Mouse (Mus musculus) E14TG2a.4 (cell line): ENCODE data around the gene Prss12.
A peak's percentile ranks its signal among the peaks of the same experiment; 100 is the strongest.

Source experiments
- H3K27me3 ChIP-seq: 2 replicates; pipeline ENCODE4 v1.6.1; 2014; ENCODE audit warnings: low read length, control low read depth; ENCODE audit not compliant: insufficient read depth
- H3K36me3 ChIP-seq: 2 replicates; pipeline ENCODE4 v1.6.1; 2014; ENCODE audit warnings: low read length, control low read depth; ENCODE audit not compliant: insufficient read depth
- H3K4me1 ChIP-seq: replicated peaks from 2 replicates; pipeline ENCODE4 v1.6.1; 2014; ENCODE audit warnings: low read depth, low read length, control low read depth
- H3K4me3 ChIP-seq: replicated peaks from 2 replicates; pipeline ENCODE4 v1.5.1; 2014; ENCODE audit warnings: mild to moderate bottlenecking, low read length
- H3K9me3 ChIP-seq: 2 replicates; pipeline ENCODE4 v1.6.1; 2014; ENCODE audit warnings: low read length, control low read depth
- CTCF ChIP-seq: conservative IDR thresholded peaks from 2 replicates; pipeline ENCODE4 v1.5.1; 2014; ENCODE audit warnings: low read length
- NANOG ChIP-seq: IDR thresholded peaks from 2 replicates; pipeline ENCODE4 v1.6.1; 2014; ENCODE audit warnings: borderline replicate concordance, low read length, mixed read lengths
- POU5F1 ChIP-seq: IDR thresholded peaks from 2 replicates; pipeline ENCODE4 v1.6.1; 2014; ENCODE audit warnings: low read length, borderline replicate concordance

Gene Prss12

DNA sequence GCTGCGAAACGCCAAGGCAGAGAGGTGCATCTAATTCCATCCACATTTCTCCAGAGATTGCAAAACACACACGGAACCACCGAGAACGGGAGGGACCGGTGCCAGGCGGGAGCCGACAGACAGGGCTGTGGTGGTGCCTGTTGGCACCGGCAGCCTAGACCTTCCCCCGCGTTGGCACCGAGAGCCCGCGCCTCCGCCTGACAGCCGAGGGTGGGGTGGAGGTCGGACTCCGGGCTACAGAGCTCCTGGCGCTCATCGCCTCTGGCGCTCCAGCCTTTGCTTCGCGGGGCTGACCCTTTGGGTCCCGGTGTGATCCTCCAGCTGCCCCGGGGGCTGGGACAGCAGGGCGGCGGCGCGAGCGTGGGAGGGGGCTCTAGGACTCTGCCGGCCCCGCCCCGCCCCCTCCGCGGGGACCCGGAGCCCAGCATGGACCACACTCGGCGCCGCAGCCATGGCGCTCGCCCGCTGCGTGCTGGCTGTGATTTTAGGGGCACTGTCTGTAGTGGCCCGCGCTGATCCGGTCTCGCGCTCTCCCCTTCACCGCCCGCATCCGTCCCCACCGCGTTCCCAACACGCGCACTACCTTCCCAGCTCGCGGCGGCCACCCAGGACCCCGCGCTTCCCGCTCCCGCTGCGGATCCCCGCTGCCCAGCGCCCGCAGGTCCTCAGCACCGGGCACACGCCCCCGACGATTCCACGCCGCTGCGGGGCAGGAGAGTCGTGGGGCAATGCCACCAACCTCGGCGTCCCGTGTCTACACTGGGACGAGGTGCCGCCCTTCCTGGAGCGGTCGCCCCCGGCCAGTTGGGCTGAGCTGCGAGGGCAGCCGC, at the start of gene Prss12:
Gene Prss12 (plus strand): TSS at position 206 of the 830 bp plus-strand sequence.
- Histone ChIP-seq H3K4me3 (peak within 1 kb of the TSS; percentile 82), H3K9me3 (no peaks in the 10 kb centered on the region), H3K27me3 (peaks cover 60% of the 10 kb centered on the region), H3K36me3 (no peaks in the 10 kb centered on the region), H3K4me1 (peaks cover 11% of the 10 kb centered on the region)
- no peak for TF ChIP-seq CTCF
- no peak for TF ChIP-seq POU5F1
- no peak for TF ChIP-seq NANOG

DNA sequence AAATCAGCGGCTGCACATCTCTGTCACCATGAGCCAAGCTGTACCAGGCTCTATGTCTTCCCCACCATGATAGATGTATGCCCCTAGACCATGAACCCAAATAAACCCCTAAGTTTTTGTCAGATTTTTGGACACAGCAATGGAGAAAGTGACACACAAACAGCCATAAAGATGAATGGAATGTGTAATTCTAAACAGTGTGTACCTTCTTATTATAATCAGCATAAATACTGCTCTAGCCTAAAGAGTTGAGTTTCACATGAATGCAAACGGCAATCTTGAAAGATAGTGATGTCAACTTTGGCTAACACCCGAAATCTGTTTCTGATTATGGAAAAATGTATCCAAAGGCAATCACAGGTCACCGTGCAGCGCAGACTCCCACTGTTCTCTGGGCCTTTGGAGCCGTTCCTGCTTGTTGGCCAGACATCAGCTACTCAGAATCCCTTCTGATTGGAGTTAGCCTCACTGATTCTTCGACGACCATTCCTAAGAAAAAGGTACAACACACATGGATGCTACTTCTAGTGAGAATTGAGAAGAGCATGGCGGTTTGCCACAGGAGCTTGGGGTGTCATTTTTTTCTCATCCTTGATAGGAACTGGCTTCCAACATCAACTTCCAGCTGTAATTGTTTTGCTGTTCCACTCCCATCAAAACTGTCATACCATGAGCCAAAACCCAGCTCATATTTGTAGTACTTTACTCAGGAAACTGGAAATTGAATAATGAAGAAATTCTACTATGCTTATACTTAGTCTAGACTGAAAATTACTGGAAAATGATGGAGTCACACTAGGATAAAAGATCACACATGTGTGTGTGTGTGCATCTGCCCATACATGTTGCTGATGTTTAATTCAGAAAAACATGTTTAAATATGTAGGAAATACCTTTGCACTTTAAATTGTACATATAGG, 48.9 kb upstream of the Prss12 start:
- no peaks in the 10 kb centered on the region for H3K4me1 ChIP-seq
- no peaks in the 10 kb centered on the region for H3K27me3 ChIP-seq
- TF ChIP-seq POU5F1, result no peak
- no peak overlapping the region for H3K4me3 ChIP-seq
- no peaks in the 10 kb centered on the region for H3K36me3 ChIP-seq
- no peaks in the 10 kb centered on the region for H3K9me3 ChIP-seq

DNA sequence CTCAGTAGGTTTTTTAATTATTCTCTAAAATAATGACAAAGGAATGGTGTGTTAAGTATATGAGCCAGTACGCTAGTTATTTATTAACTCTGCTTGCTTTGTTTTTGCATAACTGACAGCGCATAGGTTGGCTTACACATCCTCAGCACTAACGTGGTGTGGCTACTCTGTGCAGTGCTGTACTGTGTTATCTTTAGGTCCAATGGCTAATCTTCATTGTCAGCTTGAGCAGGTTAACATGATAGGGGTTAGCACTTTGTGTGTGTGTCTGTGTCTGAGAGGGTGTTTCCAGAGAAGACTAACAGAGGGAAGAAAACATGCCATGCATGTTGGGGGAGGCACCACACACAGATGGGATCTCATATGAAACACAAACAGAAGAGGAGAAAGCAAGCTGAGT, 41.8 kb upstream of the Prss12 start:
- no peaks in the 10 kb centered on the region for H3K4me1 ChIP-seq
- H3K36me3 ChIP-seq, result no peaks in the 10 kb centered on the region
- no peak overlapping the region for H3K4me3 ChIP-seq
- TF ChIP-seq POU5F1, result no peak
- TF ChIP-seq NANOG, result no peak
- no peak for TF ChIP-seq CTCF
- H3K9me3 ChIP-seq, result no peaks in the 10 kb centered on the region
- no peaks in the 10 kb centered on the region for H3K27me3 ChIP-seq

DNA sequence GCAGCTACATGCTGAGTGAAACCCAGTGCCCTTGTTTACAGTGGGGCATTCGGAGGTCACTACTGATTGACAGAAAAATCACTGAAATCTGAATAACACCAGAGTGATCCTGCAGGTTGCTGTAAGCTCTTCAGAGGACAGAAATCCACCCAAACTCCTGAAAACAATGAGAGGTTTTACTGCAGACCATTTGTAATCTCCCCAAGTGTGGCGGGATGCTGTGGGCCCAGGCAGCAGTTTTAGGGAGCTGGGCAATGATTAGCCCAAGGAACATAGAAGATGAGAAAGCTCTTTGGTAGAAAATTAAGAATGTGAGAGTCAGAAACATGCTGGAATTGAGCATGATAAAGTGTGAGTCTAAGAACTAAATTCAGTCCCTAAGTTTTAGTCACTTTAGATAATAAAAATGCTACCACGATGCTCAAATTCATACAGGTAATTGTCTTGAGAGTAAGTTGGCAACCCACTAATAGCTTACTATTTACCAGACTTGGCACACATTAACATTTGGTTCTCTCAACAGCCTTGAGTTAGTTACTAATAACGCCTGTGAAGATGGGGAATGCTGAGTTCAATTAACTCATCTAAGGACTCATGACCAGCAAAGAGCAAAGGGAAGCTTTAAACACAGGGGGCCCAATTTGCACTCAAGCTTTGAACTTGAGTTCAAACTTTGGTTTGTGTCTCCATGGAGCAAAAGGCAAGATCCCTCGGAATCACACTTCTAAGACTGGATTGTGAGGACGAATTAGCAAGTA, 34.7 kb upstream of the Prss12 start:
- no peaks in the 10 kb centered on the region for H3K4me1 ChIP-seq
- TF ChIP-seq NANOG, result no peak
- no peaks in the 10 kb centered on the region for H3K36me3 ChIP-seq
- H3K27me3 ChIP-seq, result no peaks in the 10 kb centered on the region
- H3K9me3 ChIP-seq, result 0 out of 2 replicates have a peak, but pooled peaks cover 3% of the 10 kb centered on the region
- no peak overlapping the region for H3K4me3 ChIP-seq

DNA sequence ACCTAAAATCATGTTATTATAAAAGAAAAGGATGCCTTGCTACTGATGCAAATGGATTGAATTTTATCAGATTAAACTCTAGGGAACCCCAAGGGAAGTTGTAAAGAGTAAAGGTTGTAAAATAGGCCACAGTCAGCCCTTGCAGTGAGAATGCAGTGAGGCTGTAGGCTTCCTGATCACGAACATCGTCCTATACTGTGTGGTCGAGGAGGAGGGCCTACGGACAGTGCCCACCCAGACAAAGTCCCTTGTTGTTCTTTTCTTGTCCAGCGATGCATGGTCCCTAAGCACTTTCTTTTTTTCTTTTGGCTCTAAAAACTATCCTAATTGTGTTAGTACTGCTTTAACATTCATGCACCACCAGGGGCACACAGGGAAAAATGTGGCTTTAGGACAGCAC, 33.5 kb upstream of the Prss12 start:
- Histone ChIP-seq H3K9me3 (0 out of 2 replicates have a peak, but pooled peaks cover 3% of the 10 kb centered on the region), H3K4me3 (no peak overlapping the region), H3K4me1 (no peaks in the 10 kb centered on the region), H3K36me3 (no peaks in the 10 kb centered on the region), H3K27me3 (no peaks in the 10 kb centered on the region)
- no peak for TF ChIP-seq NANOG
- no peak for TF ChIP-seq POU5F1
- no peak for TF ChIP-seq CTCF

DNA sequence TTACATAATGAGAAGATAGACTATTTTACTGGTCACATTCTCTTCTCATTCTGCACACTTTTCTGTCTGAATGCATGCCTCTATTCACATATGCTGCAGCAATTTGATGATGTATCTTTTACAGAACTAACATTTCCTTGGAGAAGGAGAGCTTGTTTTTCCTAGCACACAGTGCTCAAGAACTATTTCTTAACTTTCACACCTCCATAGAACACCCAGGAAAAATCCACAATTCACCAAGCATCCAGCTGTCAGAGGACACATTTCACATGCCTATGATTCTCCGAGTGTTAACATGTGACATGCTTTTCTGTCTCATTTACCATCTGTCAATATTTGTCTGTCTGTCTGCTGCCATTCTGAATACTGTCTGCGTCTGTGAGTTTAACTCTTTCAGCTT, 21.1 kb upstream of the Prss12 start:
- H3K36me3 ChIP-seq, result no peaks in the 10 kb centered on the region
- H3K27me3 ChIP-seq, result no peaks in the 10 kb centered on the region
- no peak overlapping the region for H3K4me3 ChIP-seq
- H3K4me1 ChIP-seq, result no peaks in the 10 kb centered on the region
- no peak for TF ChIP-seq CTCF
- TF ChIP-seq NANOG, result no peak
- no peak for TF ChIP-seq POU5F1
- no peaks in the 10 kb centered on the region for H3K9me3 ChIP-seq

DNA sequence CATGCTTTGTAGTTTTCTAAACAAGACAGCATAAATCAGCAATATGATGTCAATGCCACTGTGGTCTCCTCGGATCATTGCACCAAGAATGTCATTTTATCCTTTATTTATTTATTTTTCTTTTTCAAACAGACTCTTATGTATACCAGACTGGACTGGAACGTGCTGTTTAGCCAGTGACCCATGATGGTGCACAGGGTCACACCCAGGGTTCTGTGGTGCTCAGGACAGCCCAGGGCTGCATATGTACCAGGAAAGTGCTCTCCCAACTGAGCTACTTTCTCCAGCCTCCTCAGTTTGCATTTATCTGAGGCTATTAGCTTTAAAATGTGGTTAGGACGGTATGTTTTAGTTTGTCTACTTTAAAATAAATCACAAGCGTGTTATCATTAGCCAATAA, 18.7 kb upstream of the Prss12 start:
- H3K4me1 ChIP-seq, result no peaks in the 10 kb centered on the region

More for the DNA sequence above, 18.7 kb upstream of the Prss12 start:
- no peak for TF ChIP-seq POU5F1
- TF ChIP-seq CTCF, result no peak
- TF ChIP-seq NANOG, result no peak
- H3K9me3 ChIP-seq, result no peaks in the 10 kb centered on the region
- no peaks in the 10 kb centered on the region for H3K27me3 ChIP-seq
- H3K36me3 ChIP-seq, result no peaks in the 10 kb centered on the region
- H3K4me3 ChIP-seq, result no peak overlapping the region
